Mouse (Mus musculus) telencephalon, adult 2 months (tissue): Measurements from ENCODE around the gene Mboat1.

ENCODE experiments used
- DNase-seq: peaks from one replicate; pipeline ENCODE4 v3.0.0-alpha.2; 2011; ENCODE audit warnings: low read depth, low spot score

Gene Mboat1

DNA sequence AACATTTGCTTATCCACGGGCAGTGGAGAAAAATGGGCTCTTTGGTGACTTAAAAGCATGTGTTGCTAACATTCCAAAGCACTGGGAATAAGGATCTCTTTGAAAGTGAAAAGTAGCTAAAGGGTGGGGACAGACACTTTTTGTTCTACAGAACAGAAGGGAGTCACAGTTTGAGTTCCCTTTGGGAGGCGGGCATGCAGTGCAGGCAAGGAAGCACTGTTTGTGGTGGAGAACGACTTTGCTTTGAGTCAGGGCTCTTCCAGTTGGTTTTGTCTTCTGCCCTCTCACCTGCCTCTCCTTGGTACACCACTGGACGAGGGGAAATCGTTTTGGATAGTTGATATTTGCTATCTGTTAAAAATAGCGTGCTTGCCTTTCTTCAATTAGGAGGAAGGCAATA is 49.7 kb downstream of the Mboat1 start:
- peak; percentile 36 for DNase-seq

DNA sequence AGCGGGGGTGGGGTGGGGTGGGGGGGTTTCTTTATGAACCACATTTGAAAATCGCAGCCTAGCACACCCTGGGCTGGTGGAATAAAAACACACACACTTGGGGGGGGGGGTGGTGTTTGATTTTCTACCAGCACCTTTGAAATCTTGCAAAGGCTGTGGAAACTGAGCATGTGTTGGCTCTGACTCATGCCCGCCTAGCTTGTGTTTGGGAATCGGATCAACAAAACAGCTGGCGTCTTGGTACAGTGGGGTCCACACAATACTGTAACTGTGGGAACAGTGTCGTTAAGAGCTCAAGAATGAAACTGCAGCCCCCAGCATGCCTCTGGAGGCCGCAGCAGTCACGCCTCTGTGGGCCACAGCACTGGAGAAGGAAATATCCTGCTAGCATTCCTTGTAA is 50.2 kb downstream of the Mboat1 start:
- peak; percentile 60 for DNase-seq

DNA sequence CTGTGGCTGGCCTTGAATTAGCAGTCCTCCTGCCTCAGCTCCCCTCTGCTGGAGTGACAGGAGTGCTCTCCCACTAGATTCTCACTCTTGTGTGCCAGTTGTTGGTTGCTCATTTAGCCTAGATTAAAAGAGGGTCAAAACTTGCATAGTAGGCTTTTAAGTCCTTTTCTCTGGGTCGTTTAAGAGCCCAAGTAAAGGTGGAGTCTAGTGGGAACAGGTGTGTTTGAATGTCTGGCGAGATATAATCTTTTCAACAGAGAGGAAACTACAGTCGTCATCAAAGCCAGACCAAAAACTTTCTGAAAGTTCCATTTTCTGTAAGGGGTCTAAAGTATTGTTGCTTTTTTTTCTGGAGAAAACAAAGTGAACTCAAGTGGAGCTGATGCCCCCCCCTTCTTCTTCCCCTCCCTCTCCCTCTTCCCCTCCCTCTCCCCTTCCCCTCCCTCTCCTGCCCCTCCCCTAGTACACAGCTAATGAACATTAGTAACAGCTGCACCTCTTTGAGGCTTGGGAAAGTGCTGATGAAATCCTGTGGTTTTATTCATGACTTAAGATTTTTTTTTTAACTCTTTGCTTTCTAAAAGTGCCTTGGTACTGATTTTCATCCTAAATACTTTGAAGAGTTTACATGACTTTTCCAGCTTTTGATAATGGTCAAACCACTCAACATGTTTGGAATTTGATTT is 55.9 kb downstream of the Mboat1 start:
- no peak for DNase-seq

DNA sequence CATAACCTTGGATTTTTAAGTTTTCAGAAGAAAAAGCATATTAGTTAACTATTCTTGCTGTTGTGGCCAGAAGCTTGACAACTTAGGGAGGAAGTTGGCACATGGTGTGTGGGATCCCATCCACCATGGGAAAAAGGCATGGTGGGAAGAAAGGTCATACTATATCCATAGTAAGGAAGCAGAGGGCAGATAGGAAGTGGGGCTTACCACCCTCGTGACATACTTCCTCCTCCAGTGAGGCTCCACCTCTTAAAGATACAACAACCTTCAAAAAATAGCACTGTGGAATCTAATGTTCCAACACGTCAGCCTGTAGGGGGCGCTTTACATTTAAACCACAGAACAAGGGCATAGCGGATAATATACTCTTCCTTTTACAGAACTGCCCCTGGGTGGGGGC is 57.1 kb downstream of the Mboat1 start:
- DNase-seq = no peak

DNA sequence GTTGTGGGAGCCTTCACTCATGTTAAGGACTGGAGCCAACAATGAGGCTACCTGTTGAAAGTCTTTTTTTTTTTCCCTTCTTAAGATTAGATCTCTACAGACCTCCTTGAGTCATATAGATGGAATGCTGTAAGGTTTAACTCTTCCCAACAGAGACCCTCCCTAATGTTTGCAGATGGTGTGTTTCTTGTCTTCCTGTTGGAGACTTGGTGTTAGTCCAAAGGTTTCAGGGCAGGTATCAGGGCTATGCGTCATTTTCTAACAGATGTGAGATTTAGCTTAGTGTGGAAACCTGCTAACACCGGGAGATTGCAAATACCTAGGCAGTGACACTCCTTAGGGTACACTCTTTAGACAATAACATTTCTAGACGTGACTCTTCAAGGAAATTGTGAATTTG is 58.5 kb downstream of the Mboat1 start:
- no peak for DNase-seq

DNA sequence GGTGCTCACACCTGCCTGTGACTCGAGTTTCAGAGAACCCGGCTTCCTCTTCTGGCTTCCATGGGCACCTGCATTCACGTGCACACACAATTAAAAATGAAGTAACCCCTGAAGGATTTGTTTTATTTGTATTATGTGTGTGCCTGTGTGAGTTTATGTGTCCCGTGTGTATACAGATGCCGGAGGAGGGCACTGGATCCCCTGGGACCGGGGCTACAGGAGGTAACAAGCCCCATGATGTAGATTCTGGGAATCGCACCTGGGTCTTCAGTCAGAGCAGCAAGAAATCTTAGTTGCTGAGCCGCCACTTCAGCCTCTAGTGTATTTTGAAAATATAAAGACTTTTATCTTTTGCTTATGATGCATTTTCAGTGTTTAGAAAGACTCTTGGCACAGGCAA is 60.4 kb downstream of the Mboat1 start:
- DNase-seq = no peak

DNA sequence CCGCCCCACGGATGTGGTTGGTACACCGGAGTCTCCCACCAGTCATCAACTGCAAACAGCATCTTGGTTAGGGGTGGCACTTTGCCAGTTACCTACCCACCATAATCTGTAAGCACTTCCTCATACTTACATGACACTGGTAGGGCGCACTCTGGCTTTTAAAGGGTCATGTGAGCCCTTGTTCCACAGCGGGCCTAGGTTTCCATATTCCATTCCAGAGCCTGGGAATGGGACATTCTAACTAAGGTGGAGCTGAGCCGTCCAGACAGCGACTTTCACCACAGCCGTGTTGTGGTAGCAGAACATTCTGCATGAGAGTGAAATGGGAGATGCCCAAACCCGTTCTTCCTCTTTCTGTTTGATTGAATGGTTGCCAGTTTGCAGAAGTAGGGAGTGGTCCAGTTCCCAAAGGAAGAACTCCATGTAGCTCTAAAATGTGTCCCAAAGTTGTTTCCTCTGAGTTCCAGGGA is 61.8 kb downstream of the Mboat1 start:
- no peak for DNase-seq

DNA sequence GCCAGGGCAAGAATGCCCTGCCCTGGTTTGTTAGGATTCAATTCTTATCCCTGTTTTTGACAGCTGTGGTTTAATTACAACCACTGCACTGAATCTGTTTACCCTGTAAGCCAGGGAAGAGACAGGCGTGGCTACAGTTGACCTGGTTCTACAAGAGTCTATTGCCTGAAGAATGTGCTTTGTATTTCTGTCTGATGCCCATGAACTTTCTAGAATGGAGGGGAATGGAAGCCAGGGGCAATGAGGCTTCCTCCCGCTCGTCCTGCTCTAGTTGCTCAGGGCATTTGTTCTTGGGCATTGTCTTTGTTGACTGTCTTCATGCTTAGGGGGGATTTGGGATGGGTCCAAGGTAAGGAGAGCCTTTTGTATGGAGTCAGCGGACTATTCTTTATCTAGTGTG is 63.5 kb downstream of the Mboat1 start:
- DNase-seq = no peak

DNA sequence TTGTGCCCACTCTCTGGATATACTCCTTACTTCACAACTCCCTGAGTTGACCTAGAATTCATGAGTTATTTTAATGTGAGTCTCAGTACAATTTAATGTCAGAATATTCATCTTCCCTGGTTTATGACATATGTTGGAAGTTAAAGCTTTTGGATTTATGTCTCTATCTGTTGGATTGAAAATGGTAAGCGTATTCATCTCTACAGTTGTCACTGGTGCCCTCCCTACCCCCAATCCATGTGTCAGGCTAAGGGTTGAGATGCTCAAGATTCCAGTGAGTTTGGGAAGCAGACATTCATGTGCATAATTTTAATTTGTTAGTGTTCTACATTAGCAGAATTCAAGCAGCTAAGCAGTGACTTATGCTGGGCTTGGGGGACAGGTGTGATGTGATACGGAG is 64.4 kb downstream of the Mboat1 start:
- DNase-seq = no peak

DNA sequence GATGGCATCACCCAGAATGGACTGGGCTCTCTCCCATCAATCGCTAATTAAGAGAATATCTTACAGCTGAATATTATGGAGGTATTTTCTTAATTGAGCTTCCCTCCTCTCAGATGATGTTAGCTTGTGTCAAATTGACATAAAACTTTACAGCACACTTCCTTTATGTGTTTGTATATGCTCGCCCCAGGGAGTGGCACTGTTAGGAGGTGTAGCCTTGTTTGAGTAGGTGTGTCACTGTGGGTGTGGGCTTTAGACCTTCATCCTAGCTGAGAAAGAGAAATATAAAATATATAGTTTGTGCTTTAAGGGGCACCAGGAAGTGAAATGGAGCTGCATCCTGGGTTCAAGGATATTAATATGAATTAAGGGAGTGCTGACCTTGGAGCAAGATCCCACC is 66.7 kb downstream of the Mboat1 start:
- no peak for DNase-seq

DNA sequence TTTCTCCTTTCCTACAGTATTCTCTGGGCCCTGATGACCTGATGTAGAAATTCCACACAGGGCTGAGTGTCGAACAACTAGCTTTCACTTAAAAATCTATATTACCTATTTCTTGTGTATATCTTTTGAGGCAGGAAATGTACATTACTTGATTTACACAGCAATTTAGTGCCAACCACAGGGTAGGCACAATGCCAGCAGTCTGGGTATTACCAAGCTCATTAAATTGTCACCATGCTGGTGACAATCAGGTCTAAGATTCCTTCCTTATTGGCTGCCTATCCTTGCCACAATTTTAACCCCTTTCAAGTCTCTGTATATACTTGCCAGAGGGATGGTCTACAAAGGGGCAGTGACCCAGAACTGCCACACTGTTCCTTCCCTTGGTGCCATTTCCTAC is 71.9 kb downstream of the Mboat1 start:
- no peak for DNase-seq

DNA sequence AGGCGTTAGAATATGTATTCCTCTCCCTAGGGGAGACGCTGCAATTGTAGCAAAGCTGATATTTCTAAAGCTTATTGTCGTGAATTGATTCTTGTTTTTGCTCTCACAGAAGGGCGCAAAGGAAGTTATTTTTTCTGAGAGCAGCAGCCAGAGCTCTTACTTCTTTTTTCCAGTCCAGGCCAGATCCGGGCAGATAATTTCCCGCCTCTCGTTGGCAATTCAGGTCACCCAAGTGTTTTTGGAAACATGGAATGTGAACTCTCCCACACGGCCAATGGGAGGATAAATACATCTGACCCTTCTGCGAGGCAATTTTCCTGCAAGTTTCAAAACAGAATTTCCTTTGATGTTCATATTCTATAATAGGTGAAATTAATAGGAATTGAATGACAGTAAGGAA is 77.0 kb downstream of the Mboat1 start:
- no peak for DNase-seq

DNA sequence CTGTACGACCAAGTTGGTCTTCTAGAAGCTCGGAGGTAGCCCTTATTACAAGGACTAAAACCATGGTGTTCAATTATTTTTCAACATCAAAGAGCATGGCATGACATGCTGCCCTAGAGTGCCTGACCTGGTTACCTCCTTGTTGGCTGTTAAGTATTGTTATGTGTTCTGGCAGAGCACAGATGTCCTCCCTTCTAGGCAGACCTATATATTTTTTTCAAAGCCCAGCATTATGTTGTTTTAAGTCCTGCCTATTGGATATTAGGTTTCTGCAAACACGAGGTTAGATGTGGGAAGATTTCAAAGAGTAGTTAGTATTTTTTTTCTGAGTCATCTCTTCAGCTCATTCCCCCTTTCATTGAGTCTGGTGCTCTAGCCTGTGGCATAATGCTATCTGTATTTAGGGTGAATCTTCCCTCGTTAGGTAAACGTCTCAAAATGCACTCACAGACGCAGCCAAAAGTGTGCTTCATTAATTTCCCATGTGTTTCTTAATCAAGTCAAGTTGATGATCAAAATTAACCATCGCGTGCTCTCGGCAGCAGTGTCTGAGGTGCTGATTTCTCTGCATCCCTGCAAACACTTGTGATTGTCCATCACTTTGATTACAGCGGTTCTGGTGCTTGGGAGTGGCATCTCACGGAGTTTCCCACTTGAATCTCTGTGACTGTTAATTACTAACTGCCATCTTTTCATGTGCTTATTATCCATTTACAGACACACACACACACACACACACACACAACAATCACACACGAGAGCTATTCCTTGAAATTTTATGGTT is 81.5 kb downstream of the Mboat1 start:
- DNase-seq = no peak

DNA sequence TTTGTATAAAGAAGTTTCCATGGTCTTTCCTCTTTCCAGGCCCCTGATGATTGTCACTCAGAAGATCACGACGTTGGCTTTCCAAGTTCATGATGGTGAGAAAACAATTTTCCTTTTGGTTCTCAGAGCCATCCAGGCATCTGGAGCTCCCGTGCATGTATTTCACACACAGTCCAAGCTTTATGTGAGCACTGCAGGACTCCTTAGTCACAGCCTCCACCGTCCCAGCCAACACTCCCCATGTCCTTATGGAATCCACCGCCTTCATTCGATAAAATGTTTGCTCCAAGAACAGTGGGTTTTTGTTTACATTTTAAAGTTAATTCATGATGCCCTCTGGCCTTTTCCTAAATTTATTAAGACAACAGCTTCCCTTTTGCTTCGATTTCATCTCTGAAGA is 83.3 kb downstream of the Mboat1 start:
- DNase-seq = no peak

DNA sequence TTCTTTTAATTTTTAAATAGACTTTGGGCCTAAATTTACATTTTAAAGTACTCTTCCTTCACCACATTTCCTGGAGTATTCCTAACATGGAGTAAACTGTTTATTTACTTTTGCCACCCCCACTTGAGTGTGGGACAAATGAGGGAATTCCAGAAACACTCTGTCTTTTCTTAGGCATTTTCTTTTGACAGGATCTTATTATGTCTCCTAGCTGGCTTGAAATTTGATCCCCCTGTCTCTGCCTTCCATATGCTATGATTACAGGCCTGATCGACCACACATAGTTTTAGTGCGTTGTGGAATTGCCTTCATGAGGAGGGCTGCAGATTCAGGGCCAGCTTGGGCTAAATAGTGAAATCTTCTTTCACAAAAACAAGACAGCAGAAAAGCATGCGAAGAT is 85.0 kb downstream of the Mboat1 start:
- no peak for DNase-seq

DNA sequence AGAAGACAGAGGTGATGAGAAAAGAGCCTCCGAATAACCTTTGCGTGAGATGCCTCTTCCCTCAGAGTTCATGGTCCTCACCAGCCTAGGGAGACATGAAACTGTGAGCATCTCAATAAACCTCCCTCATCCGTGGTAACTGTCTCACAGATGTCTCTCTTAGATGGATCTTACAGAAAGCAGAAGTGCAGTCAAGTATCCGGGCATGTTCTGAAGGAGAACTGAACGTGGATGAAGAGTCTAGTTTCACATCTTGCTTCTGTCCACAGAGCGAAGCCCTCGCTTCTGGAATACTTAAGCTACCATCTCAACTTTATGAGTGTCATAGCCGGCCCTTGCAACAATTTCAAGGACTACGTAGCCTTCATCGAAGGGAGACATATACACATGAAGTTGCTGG is 87.8 kb downstream of the Mboat1 start:
- no peak for DNase-seq

DNA sequence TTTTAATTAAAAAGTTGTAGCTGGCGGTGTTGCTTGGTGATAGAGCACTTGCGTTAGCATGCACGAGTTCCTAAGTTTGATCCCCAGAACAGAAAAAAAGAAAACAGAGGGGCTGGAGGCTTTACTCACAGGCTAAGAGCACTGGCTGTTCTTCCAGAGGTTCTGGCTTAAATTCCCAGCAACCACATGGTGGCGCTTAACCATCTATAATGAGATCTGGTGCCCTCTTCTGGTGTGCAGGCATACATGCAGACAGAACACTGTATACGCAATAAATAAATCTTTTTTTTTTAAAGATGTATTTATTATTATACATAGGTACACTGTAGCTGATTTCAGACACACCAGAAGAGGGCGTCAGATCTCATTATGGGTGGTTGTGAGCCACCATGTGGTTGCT is 88.4 kb downstream of the Mboat1 start:
- no peak for DNase-seq

DNA sequence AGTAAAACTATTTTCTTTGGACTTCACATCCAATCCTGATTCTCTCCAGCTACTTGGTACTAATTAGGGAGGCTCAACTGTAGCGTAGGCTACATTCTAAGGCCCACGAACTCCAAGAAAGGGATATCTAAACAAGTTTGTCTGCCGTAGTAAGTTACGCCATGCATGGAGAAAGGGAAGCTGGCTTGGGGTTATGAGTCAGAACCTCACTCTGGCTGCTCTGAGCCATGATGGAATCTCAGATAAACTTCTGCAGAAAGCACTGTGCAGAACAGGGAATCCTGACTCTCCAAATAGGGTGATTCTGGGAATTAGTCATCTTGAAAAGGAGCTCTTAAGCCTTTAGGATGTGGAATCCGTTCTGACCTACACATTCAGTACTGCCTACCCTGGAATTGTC is 92.5 kb downstream of the Mboat1 start:
- DNase-seq = no peak

DNA sequence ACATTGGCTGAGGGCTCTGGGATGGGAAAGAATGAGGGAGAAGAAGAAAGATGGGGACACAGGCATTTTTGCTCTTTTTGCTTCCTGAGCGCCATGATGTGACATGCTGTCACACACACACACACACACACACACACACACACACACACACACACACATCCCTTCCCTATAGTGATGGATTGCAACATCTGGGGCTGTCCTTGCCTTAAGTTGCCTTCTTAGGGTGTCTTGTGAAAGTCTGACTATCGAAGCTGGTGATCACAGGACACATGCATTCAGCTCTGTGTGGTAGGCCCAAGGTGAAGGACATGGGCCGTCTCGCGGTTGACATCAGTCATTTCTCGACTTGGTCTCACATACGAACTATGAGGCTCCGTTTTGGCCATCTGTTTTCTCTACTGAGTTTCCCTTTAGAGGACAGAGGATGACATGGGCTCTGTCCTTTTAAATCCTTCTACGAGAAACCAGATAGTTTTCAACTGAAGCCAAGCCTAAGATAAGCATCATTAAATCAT is 93.4 kb downstream of the Mboat1 start:
- no peak for DNase-seq

DNA sequence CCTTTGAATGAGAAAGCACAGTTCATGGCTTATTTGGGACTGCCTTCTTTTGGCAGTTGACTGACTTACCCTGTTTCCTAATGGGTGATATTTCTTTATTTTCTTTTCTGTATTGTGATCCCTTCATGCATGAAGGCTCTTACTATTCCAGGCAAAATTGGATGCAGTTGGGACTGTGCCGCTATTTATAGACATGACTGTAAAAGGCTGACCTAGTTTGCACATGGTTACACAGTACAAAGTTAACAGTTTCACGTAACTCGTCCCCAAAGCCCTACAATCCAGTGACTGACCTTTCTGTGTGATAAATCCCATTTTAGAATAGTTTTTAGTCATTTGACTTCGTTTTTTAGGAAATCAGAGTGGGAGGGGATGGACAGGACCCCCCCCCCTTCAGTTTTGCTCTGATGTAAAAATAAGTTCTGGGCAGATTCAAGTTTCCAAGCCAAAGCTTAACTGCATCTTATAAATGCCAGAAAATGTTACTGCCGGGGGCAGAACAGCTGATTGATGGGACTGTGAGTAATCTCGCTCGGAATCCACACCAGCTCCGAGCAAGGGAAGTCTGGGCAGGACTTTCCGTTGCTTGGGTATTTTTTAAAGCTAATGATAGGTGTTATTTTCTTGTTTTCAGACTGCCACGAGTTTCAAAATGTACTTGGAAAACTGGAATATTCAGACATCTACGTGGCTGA is 98.9 kb downstream of the Mboat1 start:
- DNase-seq = peak; percentile 47

DNA sequence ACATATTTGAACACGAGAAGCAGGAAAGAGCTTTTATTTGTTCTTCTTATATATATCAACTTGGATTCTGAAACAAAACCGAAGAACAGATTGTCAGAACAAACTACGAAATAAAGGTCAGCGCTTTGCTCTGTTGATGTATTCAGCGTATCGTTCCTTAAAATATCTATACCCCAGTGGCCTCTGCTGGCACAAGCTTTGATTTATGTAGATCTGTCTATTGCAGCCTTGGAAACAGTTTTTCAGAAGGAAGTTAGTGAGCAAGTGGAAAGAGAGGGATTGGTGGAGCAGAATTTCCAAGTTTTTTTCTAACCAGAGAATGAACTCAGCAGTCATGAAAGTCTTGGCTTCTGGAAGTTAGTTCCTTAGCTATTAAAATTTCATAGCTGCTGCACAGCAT is 103.1 kb downstream of the Mboat1 start:
- DNase-seq = no peak

DNA sequence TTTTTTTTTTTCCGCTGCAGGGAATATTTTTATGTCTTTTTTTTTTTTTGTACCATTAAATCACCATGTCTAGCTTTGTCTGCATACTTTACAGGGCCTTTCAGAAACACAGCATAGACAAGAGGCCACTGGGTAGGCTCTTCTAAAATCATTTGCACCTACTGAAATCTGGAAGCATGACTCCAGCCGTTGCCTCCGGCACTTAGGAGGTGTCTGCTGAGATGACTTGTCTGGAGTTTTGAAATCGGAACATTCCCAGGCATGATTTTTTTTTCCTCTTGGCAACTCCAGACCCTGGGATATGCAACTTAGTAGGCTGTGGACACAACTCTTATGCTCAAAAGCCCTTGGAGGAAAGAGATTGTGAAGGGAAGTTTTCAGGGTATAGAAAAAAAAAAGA is 109.3 kb downstream of the Mboat1 start:
- DNase-seq = no peak
